Mouse (Mus musculus): ENCODE results near the gene Rasa4. TPM values are rescaled to one million over a fixed set of nuclear protein-coding genes. Genes with fewer than 3 reads are reported as not detected.

Rasa4 gene
- total and polyA plus RNA-seq, 3 experiments: 1.4 to 2.5 TPM; not detected in 1

DNA sequence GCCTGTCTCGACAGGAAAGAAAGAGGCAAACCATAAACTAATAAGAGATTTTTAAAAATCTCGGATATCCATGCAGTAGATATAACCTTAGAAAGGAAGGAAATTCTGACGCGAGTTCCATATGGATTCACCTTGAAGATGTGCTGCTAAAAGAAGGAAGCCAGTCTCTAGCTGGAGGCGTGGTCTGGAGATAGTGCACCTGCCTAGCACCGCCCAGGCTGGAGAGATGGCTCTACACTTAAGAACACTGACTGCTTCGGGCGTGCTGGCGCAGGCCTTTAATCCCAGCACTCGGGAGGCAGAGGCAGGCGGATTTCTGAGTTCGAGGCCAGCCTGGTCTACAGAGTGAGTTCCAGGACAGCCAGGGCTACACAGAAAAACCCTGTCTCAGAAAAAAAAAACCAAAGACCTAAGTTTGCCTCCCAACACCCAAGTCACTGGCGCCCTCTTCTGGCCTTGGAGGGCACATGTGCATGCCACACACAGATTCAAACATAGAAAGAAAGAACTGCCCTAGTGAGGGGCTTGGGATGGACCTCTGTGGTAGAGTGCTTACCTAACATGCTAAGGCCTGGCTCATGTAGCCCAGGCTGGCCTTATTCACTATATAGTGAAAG lies 54.0 kb downstream of the Rasa4 start:
- H3K27ac ChIP-seq (ENCODE audit: control insufficient read depth, low read depth, low read length): no peak overlapping the region
- H3K79me2 ChIP-seq (ENCODE audit: control insufficient read depth, insufficient read depth, low read length, poor library complexity): peaks cover 29% of the 10 kb centered on the region
- H3K9ac ChIP-seq (ENCODE audit: control insufficient read depth, low read depth, low read length, poor library complexity, severe bottlenecking): no peak overlapping the region
- peaks cover 7 to 17% of the 10 kb centered on the region in 2 experiments for H3K4me1 ChIP-seq (ENCODE audit: control insufficient read depth in 1 of 2, insufficient read depth in 2 of 2, low read length in 2 of 2)
- H3K4me3 ChIP-seq (ENCODE audit: control insufficient read depth in 1 of 2, insufficient read depth in 1 of 2, low read depth in 2 of 2, low read length in 2 of 2): peak overlapping the region in 1 of 2 experiments; percentile 25; a peak in 1 of 4 replicates
- TF ChIP-seq ZNF384 (IDR thresholded peaks at IDR 0.05; ENCODE audit: low read depth, low read length) (peak; percentile 86), ZKSCAN1 (IDR thresholded peaks at IDR 0.05; ENCODE audit: low read depth, low read length) (no peak), KAT2A (conservative IDR thresholded peaks at IDR 0.05; ENCODE audit: low read depth, low read length) (no peak), MAZ (IDR thresholded peaks at IDR 0.05; ENCODE audit: low read depth, low read length) (no peak), MYC (IDR thresholded peaks at IDR 0.05; ENCODE audit: low read depth, low read length) (peak; percentile 66), HCFC1 (IDR thresholded peaks at IDR 0.05; ENCODE audit: low read depth, low read length) (peak; percentile 18; the same call in 1 of the 2 replicates), USF1 (IDR thresholded peaks at IDR 0.05; ENCODE audit: low read depth, low read length) (0 out of 2 replicates have a peak, but pooled peaks have one; percentile 25), RAD21 (IDR thresholded peaks at IDR 0.05; ENCODE audit: low read depth, low read length) (peak; percentile 42), MXI1 (IDR thresholded peaks at IDR 0.05; ENCODE audit: low read depth, low read length) (peak; percentile 63), SIN3A (IDR thresholded peaks at IDR 0.05; ENCODE audit: low read length) (peak; percentile 28; the same call in 1 of the 2 replicates), RCOR1 (IDR thresholded peaks at IDR 0.05; ENCODE audit: low read depth, low read length) (no peak), E2F4 (IDR thresholded peaks at IDR 0.05; ENCODE audit: borderline replicate concordance, low read depth, low read length) (no peak), TBP (IDR thresholded peaks at IDR 0.05; ENCODE audit: low read depth, low read length) (peak; percentile 28; the same call in 1 of the 2 replicates), POLR2AphosphoS2 (IDR thresholded peaks at IDR 0.05; ENCODE audit: low read length) (no peak), MAFK (IDR thresholded peaks at IDR 0.05; ENCODE audit: borderline replicate concordance, low read depth, low read length) (no peak), SMC3 (IDR thresholded peaks at IDR 0.05; ENCODE audit: low read depth, low read length) (peak; percentile 46), UBTF (IDR thresholded peaks at IDR 0.05; ENCODE audit: borderline replicate concordance, insufficient read depth, low read depth, low read length) (no peak), POLR2A (IDR thresholded peaks at IDR 0.05; ENCODE audit: control insufficient read depth in 1 of 2, insufficient read depth in 1 of 2, low read depth in 1 of 2, low read length in 2 of 2, poor library complexity in 1 of 2) (0 out of 4 replicates have a peak, but pooled peaks of 1 of the 2 experiments have one; percentile 22), CTCF (IDR thresholded peaks at IDR 0.05 in 2 of 3, conservative IDR thresholded peaks at IDR 0.05 in 1 of 3; ENCODE audit: control insufficient read depth in 1 of 3, insufficient read depth in 1 of 3, low read depth in 2 of 3, low read length in 3 of 3, poor library complexity in 1 of 3, severe bottlenecking in 1 of 3) (peak; percentile 64 to 83 (median 67)), ZC3H11A (IDR thresholded peaks at IDR 0.05; ENCODE audit: low read depth, low read length) (peak; percentile 24; the same call in 1 of the 2 replicates), USF2 (IDR thresholded peaks at IDR 0.05; ENCODE audit: borderline replicate concordance in 1 of 2, insufficient read depth in 1 of 2, low read depth in 1 of 2, low read length in 2 of 2) (no peak)
- no peaks in the 10 kb centered on the region for H3K27me3 ChIP-seq (ENCODE audit: control insufficient read depth in 1 of 2, insufficient read depth in 2 of 2, low read length in 2 of 2)
- H3K9me3 ChIP-seq (replicated peaks; ENCODE audit: insufficient read depth, low read length): no peaks in the 10 kb centered on the region
- H3K36me3 ChIP-seq (ENCODE audit: control insufficient read depth in 1 of 2, insufficient read depth in 2 of 2, low read length in 2 of 2): peaks cover 2 to 11% of the 10 kb centered on the region in 2 experiments; a peak in 3 of 4 replicates
- DNase-seq (ENCODE audit: low read depth, low spot score): peak; percentile 78
